Mouse (Mus musculus): ENCODE results near the gene Lcor.

Lcor gene

DNA sequence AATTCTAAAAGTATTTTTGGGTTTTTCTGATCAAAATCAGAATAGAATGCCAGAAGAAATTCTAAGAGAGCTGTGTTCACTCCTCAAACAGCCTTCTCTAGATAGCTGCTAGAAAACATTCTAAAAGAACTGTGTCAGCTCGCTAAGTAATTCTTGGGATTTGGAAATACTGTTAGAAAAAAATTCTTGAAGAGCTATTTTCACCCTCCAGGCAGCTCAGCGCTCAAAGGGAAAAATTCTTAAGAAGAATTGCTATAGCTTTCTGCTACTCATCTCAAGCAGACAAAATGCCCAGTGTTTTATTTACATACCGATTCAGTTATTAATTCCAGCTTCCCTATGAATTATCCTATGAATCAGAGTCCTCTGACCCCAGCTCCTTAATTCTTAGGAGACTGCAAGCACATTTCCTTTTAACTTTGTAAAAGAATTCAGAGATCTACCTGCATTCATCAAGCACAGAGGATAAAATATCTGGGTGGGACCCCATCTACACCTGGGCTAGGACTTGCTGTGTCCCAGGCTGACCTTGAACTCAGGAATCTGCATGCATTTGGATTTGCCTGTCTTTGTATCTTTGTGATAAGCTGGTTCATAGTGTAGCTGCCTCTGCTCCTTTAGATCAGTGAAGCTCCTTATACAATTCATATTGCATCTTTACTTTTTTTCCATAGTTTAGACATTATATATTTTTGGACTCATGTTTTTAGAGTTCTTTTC lies 5.7 kb upstream of the Lcor start:
- no peak for DNase-seq (ENCODE audit: low spot score in 2 of 2)

DNA sequence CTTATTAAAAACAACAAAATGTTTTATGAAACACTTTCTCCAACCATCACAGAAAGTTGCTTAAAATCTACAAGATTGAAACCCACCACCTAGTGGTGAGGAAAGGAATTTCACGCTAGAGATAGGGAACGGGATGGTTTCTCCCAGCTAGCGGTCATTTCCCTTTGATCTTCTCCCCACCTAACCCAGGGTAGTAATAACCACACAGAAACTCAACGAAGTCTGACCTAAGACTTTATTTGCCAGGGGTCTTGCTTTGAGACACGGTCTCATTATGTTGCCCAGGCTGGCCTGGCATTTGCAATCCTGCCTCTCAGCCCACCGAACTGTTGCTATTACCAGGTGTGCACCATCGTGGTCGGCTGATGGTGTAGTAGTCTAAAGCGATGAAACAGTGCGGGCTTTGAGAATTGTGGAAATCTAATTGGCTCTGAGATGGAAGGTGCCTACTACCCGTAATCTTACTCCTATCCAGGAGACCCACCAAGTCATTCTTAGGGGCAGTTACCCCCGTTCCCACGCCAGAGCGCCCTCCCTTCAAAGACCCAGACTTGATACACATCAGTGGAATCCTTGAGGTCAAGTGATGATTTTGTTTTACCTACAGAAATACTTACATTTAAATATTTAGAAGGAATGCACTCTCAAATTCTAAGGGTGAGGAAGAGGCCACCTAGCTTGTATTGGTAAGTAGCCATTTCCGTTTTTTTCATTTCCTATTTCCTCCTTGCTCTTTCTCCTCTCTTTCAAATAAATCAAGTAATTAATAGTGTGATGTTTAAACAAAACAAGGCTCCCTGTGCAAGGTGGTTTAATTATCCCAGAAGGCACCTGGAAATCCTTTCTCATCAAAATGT lies 1.2 kb upstream of the Lcor start:
- peak; percentile 12 to 18 for DNase-seq (ENCODE audit: low spot score in 2 of 2)

DNA sequence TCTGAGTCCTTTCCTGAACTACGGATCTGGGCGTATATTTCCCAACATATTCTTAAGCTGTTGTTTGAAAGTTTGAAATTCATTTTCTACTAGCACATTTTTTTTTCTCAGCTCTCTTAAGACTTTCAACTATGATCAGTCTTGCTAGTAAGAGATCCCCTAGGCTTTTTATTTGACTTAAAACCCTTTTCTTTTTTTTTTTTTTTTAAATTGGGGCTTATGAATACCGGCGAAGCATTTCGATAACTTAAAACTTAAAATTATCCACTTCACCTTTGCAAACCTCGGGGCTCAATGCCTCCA lies 599 bp upstream of the Lcor start:
- DNase-seq (ENCODE audit: low spot score in 2 of 2): no peak

GRCm38 (mm10) chr19:41482909-41483444 lies 540 bp downstream of the Lcor start:
- peak; percentile 72 to 80 for DNase-seq (ENCODE audit: low spot score in 2 of 2)

- peak; percentile 21 to 28 for DNase-seq (ENCODE audit: low spot score in 2 of 2)
Observed at GRCm38 (mm10) chr19:41483445-41484040, 1.1 kb downstream of the Lcor start.

- no peak for DNase-seq (ENCODE audit: low spot score in 2 of 2)
Observed at GRCm38 (mm10) chr19:41484361-41484760, 1.9 kb downstream of the Lcor start.

GRCm38 (mm10) chr19:41495382-41496032 lies 13.1 kb downstream of the Lcor start:
- DNase-seq (ENCODE audit: low spot score in 2 of 2): no peak

- DNase-seq (ENCODE audit: low spot score in 2 of 2): no peak
Observed at GRCm38 (mm10) chr19:41496058-41496457, 13.6 kb downstream of the Lcor start.

- DNase-seq (ENCODE audit: low spot score in 2 of 2): no peak
Observed at GRCm38 (mm10) chr19:41507872-41508271, 25.4 kb downstream of the Lcor start.

DNA sequence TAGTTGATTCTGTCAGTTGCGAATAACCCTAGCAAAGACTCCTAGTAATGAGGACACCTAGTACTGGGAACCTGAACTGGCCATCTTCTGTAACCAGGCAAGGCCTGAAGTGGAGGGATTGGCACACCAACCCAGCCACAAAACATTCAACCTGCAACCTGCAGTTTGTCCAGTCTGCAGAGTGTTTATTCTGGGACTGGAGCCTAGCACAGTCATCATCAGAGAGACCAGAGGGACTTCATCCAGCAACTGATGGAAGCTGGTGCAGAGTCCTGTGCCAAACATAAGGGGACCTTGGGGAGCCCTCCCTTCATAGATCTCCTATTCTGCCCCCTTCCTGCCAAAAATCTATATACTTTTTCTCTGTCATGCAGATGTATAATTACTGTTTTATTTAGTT lies 32.4 kb downstream of the Lcor start:
- peak; percentile 9 to 20 for DNase-seq (ENCODE audit: low spot score in 2 of 2)

DNA sequence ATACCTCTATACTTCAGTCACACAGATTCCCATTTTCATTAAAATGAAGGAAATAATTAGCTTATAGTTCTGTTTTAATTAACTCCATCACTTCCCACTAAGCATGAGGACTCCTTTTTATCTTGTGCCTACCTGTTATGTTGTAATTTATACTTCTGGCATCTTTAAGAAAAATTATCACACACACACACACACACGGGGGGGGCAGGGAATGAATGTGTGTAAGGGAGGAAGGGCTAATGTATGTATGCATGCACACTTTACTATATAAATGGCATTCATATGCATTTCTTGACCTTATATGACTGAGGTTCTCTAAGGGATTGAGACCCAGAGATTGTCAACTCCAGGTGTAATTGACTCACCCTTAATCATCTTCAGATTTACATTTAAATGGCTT lies 33.1 kb downstream of the Lcor start:
- no peak for DNase-seq (ENCODE audit: low spot score in 2 of 2)

DNA sequence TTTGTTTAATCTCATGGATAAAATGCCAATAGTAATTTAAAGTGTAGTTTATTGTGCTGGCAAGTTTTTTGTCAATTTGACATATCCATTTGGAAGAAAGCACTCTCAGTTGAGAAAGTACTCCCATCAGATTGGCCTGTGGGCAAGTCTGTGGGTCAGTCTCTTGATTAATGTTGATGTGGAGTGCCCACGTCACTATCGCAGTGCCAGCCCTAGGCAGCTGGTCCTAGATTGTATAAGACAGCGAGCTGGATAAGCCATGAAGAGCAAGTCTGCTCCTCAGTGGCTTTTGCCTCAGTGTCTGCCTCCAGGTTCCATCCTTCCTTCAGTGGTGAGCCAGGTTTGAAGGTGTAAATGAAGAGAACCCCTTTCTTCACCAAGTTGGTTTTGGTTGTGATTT lies 34.6 kb downstream of the Lcor start:
- DNase-seq (ENCODE audit: low spot score in 2 of 2): no peak

DNA sequence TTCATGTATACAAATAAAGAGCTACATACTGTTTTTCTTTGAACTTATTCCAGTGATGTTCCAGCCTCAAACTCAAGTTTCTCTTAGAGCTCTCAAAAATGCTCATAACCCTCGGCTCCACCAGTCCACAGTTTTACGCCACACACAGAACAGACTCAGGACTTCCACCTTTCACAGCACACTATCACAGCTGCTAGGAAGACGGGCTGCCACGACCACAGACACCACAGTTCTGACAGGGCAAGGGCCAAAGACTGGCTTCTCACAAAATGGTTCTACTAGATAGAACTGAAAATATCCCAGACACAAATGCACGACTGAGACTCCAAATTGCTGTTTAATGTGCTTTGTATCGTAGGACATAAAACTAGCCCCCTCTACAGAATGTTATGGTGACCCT lies 36.7 kb downstream of the Lcor start:
- no peak for DNase-seq (ENCODE audit: low spot score in 2 of 2)

- no peak for DNase-seq (ENCODE audit: low spot score in 2 of 2)
Observed at GRCm38 (mm10) chr19:41522246-41522645, 39.8 kb downstream of the Lcor start.

- DNase-seq (ENCODE audit: low spot score in 2 of 2): no peak
Observed at GRCm38 (mm10) chr19:41523798-41524563, 41.5 kb downstream of the Lcor start.

- no peak for DNase-seq (ENCODE audit: low spot score in 2 of 2)
Observed at GRCm38 (mm10) chr19:41529169-41529568, 46.7 kb downstream of the Lcor start.

- no peak for DNase-seq (ENCODE audit: low spot score in 2 of 2)
Observed at GRCm38 (mm10) chr19:41534021-41534420, 51.6 kb downstream of the Lcor start.

DNA sequence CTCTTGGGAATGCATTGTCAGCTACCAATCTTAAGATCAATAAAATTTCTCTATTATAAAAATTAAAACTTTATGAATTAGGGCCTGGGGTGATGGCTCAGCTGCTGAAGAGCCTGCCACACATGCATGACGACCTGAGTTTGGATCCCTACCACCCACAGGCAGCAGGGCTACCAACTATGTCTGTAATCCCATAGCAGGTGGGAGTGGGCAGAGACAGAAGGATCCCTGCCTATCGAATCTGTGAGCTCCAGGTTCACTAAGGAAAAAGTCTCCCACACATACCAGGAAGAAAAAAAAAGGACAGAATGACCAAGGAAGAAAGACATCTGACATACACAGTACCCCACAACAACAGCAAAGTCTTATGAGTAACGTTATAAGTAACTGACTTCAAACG lies 74.5 kb downstream of the Lcor start:
- DNase-seq (ENCODE audit: low spot score in 2 of 2): no peak

DNA sequence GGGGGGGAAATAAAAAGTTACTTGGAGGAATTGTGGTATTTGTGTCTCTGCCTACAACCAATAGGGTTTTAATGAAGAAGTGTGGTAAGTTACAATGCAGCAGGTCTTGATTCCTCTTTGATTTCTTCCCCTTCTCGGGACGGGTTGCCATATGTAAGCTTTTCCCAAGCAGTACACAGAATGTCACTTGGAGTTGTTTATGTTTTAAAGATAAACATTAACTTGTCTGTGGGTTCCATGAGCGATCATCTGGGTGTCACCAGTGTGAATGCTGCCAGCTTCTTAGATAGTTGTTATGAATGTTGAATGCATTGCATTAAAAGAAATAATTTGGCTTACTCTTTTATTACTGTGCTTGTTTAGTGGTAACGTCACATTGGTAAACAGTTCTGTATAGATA lies 75.1 kb downstream of the Lcor start:
- no peak for DNase-seq (ENCODE audit: low spot score in 2 of 2)

DNA sequence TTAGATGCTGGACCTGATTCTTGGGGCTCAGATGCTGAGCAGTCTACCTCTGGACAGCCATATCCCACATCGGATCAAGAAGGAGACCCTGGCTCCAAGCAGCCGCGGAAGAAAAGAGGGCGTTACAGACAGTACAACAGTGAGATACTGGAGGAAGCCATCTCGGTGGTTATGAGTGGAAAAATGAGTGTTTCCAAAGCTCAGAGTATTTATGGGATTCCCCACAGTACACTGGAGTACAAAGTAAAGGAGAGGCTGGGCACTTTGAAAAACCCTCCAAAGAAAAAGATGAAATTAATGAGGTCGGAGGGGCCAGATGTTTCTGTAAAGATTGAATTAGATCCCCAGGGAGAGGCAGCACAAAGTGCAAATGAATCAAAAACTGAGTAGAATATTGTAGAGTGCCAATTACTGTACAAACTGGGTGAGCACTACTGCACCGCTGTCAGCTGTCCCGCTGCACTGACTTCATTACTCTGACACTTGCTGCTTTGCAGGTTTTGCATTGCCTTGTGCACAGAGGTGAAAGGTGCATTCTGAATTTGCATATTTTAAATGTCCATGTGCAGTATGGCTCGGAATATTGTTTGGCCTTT lies 76.6 kb downstream of the Lcor start:
- no peak for DNase-seq (ENCODE audit: low spot score in 2 of 2)

GRCm38 (mm10) chr19:41560856-41561255 lies 78.4 kb downstream of the Lcor start:
- DNase-seq (ENCODE audit: low spot score in 2 of 2): no peak
